In genomic region chr16:5255779-5256496, GRCm38 (mm10) we compare ENCODE assay signal across 8 mouse cellular contexts. TPM values are rescaled to one million over a fixed set of nuclear protein-coding genes. Genes with fewer than 3 reads are reported as not detected.
A peak's percentile ranks its signal among the peaks of the same experiment; 100 is the strongest.
DNase-seq lines count a peak whose midpoint lies in the region; ATAC-seq and TF ChIP-seq lines count a peak whose summit lies in the region.

TSS of gene Eef2kmt (minus strand) at chr16:5255983.

- peaks cover 4% of the 10 kb centered on the region; the same call in 1 of the 2 replicates for H3K36me3 ChIP-seq in hindbrain, embryonic 10.5 days
- no peaks in the 10 kb centered on the region for H3K36me3 ChIP-seq in lung, postnatal 0 days (ENCODE audit: insufficient read depth, low read length)

- peak within 1 kb of the TSS; percentile 70 for H3K4me3 ChIP-seq in hindbrain, embryonic 10.5 days
- peak within 1 kb of the TSS; percentile 73 for H3K4me3 ChIP-seq in lung, postnatal 0 days (ENCODE audit: low read depth, low read length)

- H3K4me2 ChIP-seq in lung, postnatal 0 days (replicated peaks; ENCODE audit: low read depth, low read length), result peak within 1 kb of the TSS; percentile 91

- peaks cover 24% of the 10 kb centered on the region for H3K4me1 ChIP-seq in hindbrain, embryonic 10.5 days (replicated peaks)
- peaks cover 3% of the 10 kb centered on the region; the same call in 1 of the 2 replicates for H3K4me1 ChIP-seq in lung, postnatal 0 days (ENCODE audit: insufficient read depth, low read depth, low read length)

- peak within 1 kb of the TSS; percentile 91 for H3K27ac ChIP-seq in hindbrain, embryonic 10.5 days
- H3K27ac ChIP-seq in lung, postnatal 0 days (ENCODE audit: low read length), result peak within 1 kb of the TSS; percentile 68

- no peak for TF ChIP-seq EP300 in lung, postnatal 0 days (IDR thresholded peaks at IDR 0.05)

- H3K27me3 ChIP-seq in hindbrain, embryonic 10.5 days (ENCODE audit: insufficient read depth, poor library complexity, severe bottlenecking), result no peaks in the 10 kb centered on the region
- H3K27me3 ChIP-seq in lung, postnatal 0 days (replicated peaks; ENCODE audit: insufficient read depth, low read length), result no peaks in the 10 kb centered on the region

- ATAC-seq in frontal cortex, adult (ENCODE audit: low TSS enrichment), result peak; percentile 91
- ATAC-seq in lung, postnatal 0 days, result peak; percentile 97

- 2% methylated on average over 57 of the region's 57 CpGs for WGBS in hindbrain, embryonic 10.5 days
- WGBS in lung, postnatal 0 days, result under 1% methylated on average over 53 of the region's 57 CpGs

- peak within 1 kb of the TSS; percentile 42 for H3K9ac ChIP-seq in lung, postnatal 0 days (replicated peaks; ENCODE audit: low read depth)

- no peaks in the 10 kb centered on the region for H3K9me3 ChIP-seq in hindbrain, embryonic 10.5 days
- H3K9me3 ChIP-seq in lung, postnatal 0 days (ENCODE audit: low read length), result no peaks in the 10 kb centered on the region

- peak; percentile 87 for TF ChIP-seq CTCF in lung, postnatal 0 days (IDR thresholded peaks at IDR 0.05)

- peak; percentile 98 for DNase-seq in MN1 (ENCODE audit: low spot score)
- peak; percentile 96 for DNase-seq in cerebellum, adult 9-10 months
- peak; percentile 99 for DNase-seq in hindbrain, embryonic 10.5 days (ENCODE audit: low spot score)
- DNase-seq in layer of hippocampus, adult 9-11 months, result peak; percentile 99
- DNase-seq in lung, postnatal 0 days (ENCODE audit: low spot score), result peak; percentile 100
- DNase-seq in ovary, postnatal 14 days (ENCODE audit: low spot score), result peak; percentile 98
- peak; percentile 100 for DNase-seq in thymus, postnatal 14 days

RNA-seq across cellular contexts. Expression of gene Eef2kmt, which starts in this region (rescaled TPM):
- 20.2 and 20.7 TPM in 2 replicates for polyA plus RNA-seq in hindbrain, embryonic 10.5 days (2016; fragmentation: Nextera tagmentation; extraction: Ambion mirVana)
- polyA plus RNA-seq in lung, postnatal 0 days (2015; fragmentation: Nextera tagmentation; extraction: Ambion mirVana), result 24.6 and 26.4 TPM in 2 replicates

Comparison
In these comparisons a context has a peak if more than half of its experiments do, and no peak if none do; other contexts are left out.
1. Peak in every context shown above with its lines: DNase-seq, ATAC-seq, H3K4me3 ChIP-seq and H3K27ac ChIP-seq.